Mouse (Mus musculus): Measurements from ENCODE around the gene Hdlbp. TPM values are rescaled to one million over a fixed set of nuclear protein-coding genes. Genes with fewer than 3 reads are reported as not detected.
A peak's percentile ranks its signal among the peaks of the same experiment; 100 is the strongest.
"Not testable (repeated sequence)": the region's sequence is repeated elsewhere in the genome, so short reads cannot be mapped to it uniquely, and the experiment has no call there.

Hdlbp gene
- polyA plus RNA-seq (2015; fragmentation: Nextera tagmentation; extraction: Ambion mirVana) = 179 and 184 TPM in 2 replicates

GRCm38 (mm10) chr1:93478586-93479475 lies at the start of gene Hdlbp:
Gene Hdlbp, minus strand, starts transcription at chr1:93478815.
- 0 out of 2 replicates have a peak, but pooled peaks cover 3% of the 10 kb centered on the region for H3K36me3 ChIP-seq
- H3K27ac ChIP-seq = peak within 1 kb of the TSS; percentile 96
- peak within 1 kb of the TSS; percentile 92 for H3K4me3 ChIP-seq
- ATAC-seq (ENCODE audit: insufficient number of reproducible peaks, insufficient read depth, low FRiP score, low TSS enrichment, low read depth) = peak; percentile 97
- H3K9ac ChIP-seq = peak within 1 kb of the TSS; percentile 93
- H3K4me2 ChIP-seq = peak within 1 kb of the TSS; percentile 68
- WGBS = under 1% methylated on average over 74 of the region's 74 CpGs
- peaks cover 11% of the 10 kb centered on the region; the same call in 1 of the 2 replicates for H3K4me1 ChIP-seq
- no peaks in the 10 kb centered on the region for H3K9me3 ChIP-seq
- no peaks in the 10 kb centered on the region for H3K27me3 ChIP-seq

- no peak for ATAC-seq (ENCODE audit: insufficient number of reproducible peaks, insufficient read depth, low FRiP score, low TSS enrichment, low read depth)
- Histone ChIP-seq H3K9ac (no peak overlapping the region), H3K4me1 (peaks cover 12% of the 10 kb centered on the region; the same call in 1 of the 2 replicates), H3K9me3 (no peaks in the 10 kb centered on the region), H3K4me3 (no peak overlapping the region), H3K27ac (no peak overlapping the region), H3K36me3 (0 out of 2 replicates have a peak, but pooled peaks cover 8% of the 10 kb centered on the region), H3K4me2 (no peak overlapping the region), H3K27me3 (no peaks in the 10 kb centered on the region)
- WGBS = 60% methylated on average over 1 of the region's 1 CpGs
Observed at GRCm38 (mm10) chr1:93522325-93522724, 43.7 kb upstream of the Hdlbp start.

- Histone ChIP-seq H3K4me3 (no peak overlapping the region), H3K9me3 (no peaks in the 10 kb centered on the region), H3K4me1 (peaks cover 18% of the 10 kb centered on the region), H3K27me3 (no peaks in the 10 kb centered on the region), H3K9ac (no peak overlapping the region), H3K36me3 (0 out of 2 replicates have a peak, but pooled peaks cover 8% of the 10 kb centered on the region), H3K27ac (no peak overlapping the region), H3K4me2 (no peak overlapping the region)
- ATAC-seq (ENCODE audit: insufficient number of reproducible peaks, insufficient read depth, low FRiP score, low TSS enrichment, low read depth) = no peak
- 79% methylated on average over 2 of the region's 2 CpGs for WGBS
Observed at GRCm38 (mm10) chr1:93521491-93521890, 42.9 kb upstream of the Hdlbp start.

GRCm38 (mm10) chr1:93513221-93513620 lies 34.6 kb upstream of the Hdlbp start:
- 72% methylated on average over 14 of the region's 14 CpGs for WGBS
- Histone ChIP-seq H3K27ac (no peak overlapping the region), H3K4me2 (peak overlapping the region; percentile 76), H3K36me3 (peaks cover 11% of the 10 kb centered on the region), H3K9ac (peak overlapping the region; percentile 91; the same call in 1 of the 2 replicates), H3K4me3 (peak overlapping the region; percentile 84), H3K27me3 (no peaks in the 10 kb centered on the region), H3K9me3 (no peaks in the 10 kb centered on the region), H3K4me1 (peaks cover 25% of the 10 kb centered on the region)
- no peak for ATAC-seq (ENCODE audit: insufficient number of reproducible peaks, insufficient read depth, low FRiP score, low TSS enrichment, low read depth)

GRCm38 (mm10) chr1:93512351-93512690 lies 33.7 kb upstream of the Hdlbp start:
- peak overlapping the region; percentile 91 for H3K9ac ChIP-seq
- no peaks in the 10 kb centered on the region for H3K9me3 ChIP-seq
- peaks cover 16% of the 10 kb centered on the region for H3K36me3 ChIP-seq
- no peaks in the 10 kb centered on the region for H3K27me3 ChIP-seq
- H3K4me1 ChIP-seq = peaks cover 25% of the 10 kb centered on the region
- H3K4me2 ChIP-seq = peak overlapping the region; percentile 76
- peak overlapping the region; percentile 71 for H3K27ac ChIP-seq
- WGBS = 1% methylated on average over 15 of the region's 15 CpGs
- H3K4me3 ChIP-seq = peak overlapping the region; percentile 84
- ATAC-seq (ENCODE audit: insufficient number of reproducible peaks, insufficient read depth, low FRiP score, low TSS enrichment, low read depth) = peak; percentile 43

- peaks cover 19% of the 10 kb centered on the region for H3K36me3 ChIP-seq
- no peaks in the 10 kb centered on the region for H3K9me3 ChIP-seq
- H3K27ac ChIP-seq = peak within 1 kb of the TSS; percentile 73
- under 1% methylated on average over 69 of the region's 71 CpGs for WGBS
- peak within 1 kb of the TSS; percentile 84 for H3K4me3 ChIP-seq
- peak within 1 kb of the TSS; percentile 91 for H3K9ac ChIP-seq
- H3K4me1 ChIP-seq = peaks cover 21% of the 10 kb centered on the region
- no peaks in the 10 kb centered on the region for H3K27me3 ChIP-seq
- H3K4me2 ChIP-seq = peak within 1 kb of the TSS; percentile 76
- peak; percentile 99 for ATAC-seq (ENCODE audit: insufficient number of reproducible peaks, insufficient read depth, low FRiP score, low TSS enrichment, low read depth)
Observed at GRCm38 (mm10) chr1:93511585-93512350, 33.2 kb upstream of the Hdlbp start, which contains the start of gene Farp2. Gene Farp2, plus strand, starts transcription at chr1:93512079.

GRCm38 (mm10) chr1:93508576-93508975 lies 30.0 kb upstream of the Hdlbp start:
- WGBS = 45% methylated on average over 1 of the region's 1 CpGs
- not testable (repeated sequence) for H3K27me3 ChIP-seq; H3K27ac ChIP-seq; H3K4me3 ChIP-seq; H3K9me3 ChIP-seq; H3K9ac ChIP-seq; ATAC-seq (ENCODE audit: insufficient number of reproducible peaks, insufficient read depth, low FRiP score, low TSS enrichment, low read depth); H3K4me2 ChIP-seq
- Histone ChIP-seq H3K4me1 (peaks cover 18% of the 10 kb centered on the region), H3K36me3 (peaks cover 44% of the 10 kb centered on the region)

GRCm38 (mm10) chr1:93506944-93507676 lies 28.5 kb upstream of the Hdlbp start:
- peaks cover 5% of the 10 kb centered on the region; the same call in 1 of the 2 replicates for H3K4me1 ChIP-seq

GRCm38 (mm10) chr1:93495312-93495711 lies 16.7 kb upstream of the Hdlbp start:
- Histone ChIP-seq H3K4me3 (no peak overlapping the region), H3K36me3 (peaks cover 54% of the 10 kb centered on the region), H3K4me1 (no peaks in the 10 kb centered on the region), H3K27me3 (no peaks in the 10 kb centered on the region), H3K27ac (no peak overlapping the region), H3K4me2 (no peak overlapping the region), H3K9ac (no peak overlapping the region), H3K9me3 (no peaks in the 10 kb centered on the region)
- ATAC-seq (ENCODE audit: insufficient number of reproducible peaks, insufficient read depth, low FRiP score, low TSS enrichment, low read depth) = no peak
- 86% methylated on average over 3 of the region's 3 CpGs for WGBS

More at GRCm38 (mm10) chr1:93506944-93507676, 28.5 kb upstream of the Hdlbp start:
- 51% methylated on average over 10 of the region's 10 CpGs for WGBS
- no peaks in the 10 kb centered on the region for H3K27me3 ChIP-seq
- H3K36me3 ChIP-seq = peaks cover 55% of the 10 kb centered on the region
- no peak overlapping the region for H3K27ac ChIP-seq
- no peaks in the 10 kb centered on the region for H3K9me3 ChIP-seq
- no peak overlapping the region for H3K9ac ChIP-seq
- no peak overlapping the region for H3K4me2 ChIP-seq
- H3K4me3 ChIP-seq = no peak overlapping the region
- ATAC-seq (ENCODE audit: insufficient number of reproducible peaks, insufficient read depth, low FRiP score, low TSS enrichment, low read depth) = no peak

- not testable (repeated sequence) for H3K9me3 ChIP-seq; H3K4me1 ChIP-seq; H3K36me3 ChIP-seq; H3K4me3 ChIP-seq; H3K27me3 ChIP-seq; H3K9ac ChIP-seq; ATAC-seq (ENCODE audit: insufficient number of reproducible peaks, insufficient read depth, low FRiP score, low TSS enrichment, low read depth); H3K4me2 ChIP-seq; H3K27ac ChIP-seq
- WGBS = 83% methylated on average over 3 of the region's 3 CpGs
Observed at GRCm38 (mm10) chr1:93486302-93486701, 7.7 kb upstream of the Hdlbp start.

Data from embryonic facial prominence, embryonic 13.5 days (tissue).